Mouse (Mus musculus) Muller cell, postnatal 12 days (primary cell): ENCODE results near the gene Slc10a4.
A peak's percentile ranks its signal among the peaks of the same experiment; 100 is the strongest.

Experiments used
- DNase-seq: peaks from one replicate; pipeline ENCODE4 v3.0.0-alpha.2; 2015; ENCODE audit errors: inconsistent ontology term

Gene Slc10a4

GRCm38 (mm10) chr5:73013611-73014287, 7.1 kb downstream of the Slc10a4 start:
- DNase-seq, result peak; percentile 5

GRCm38 (mm10) chr5:73014745-73015144, 8.1 kb downstream of the Slc10a4 start:
- DNase-seq, result no peak

GRCm38 (mm10) chr5:73023801-73024200, 17.1 kb downstream of the Slc10a4 start:
- no peak for DNase-seq

- DNase-seq, result no peak
These were observed 22.0 kb downstream of the Slc10a4 start for GRCm38 (mm10) chr5:73028646-73029045.

GRCm38 (mm10) chr5:73032481-73032880, 25.8 kb downstream of the Slc10a4 start:
- DNase-seq, result no peak

- DNase-seq, result no peak
These were observed 37.4 kb downstream of the Slc10a4 start for GRCm38 (mm10) chr5:73044055-73044454.

GRCm38 (mm10) chr5:73047651-73048245, 41.1 kb downstream of the Slc10a4 start:
- DNase-seq, result peak; percentile 73

- no peak for DNase-seq
These were observed 47.2 kb downstream of the Slc10a4 start for GRCm38 (mm10) chr5:73053933-73054332.

- no peak for DNase-seq
These were observed 49.8 kb downstream of the Slc10a4 start for GRCm38 (mm10) chr5:73056457-73056856.

- DNase-seq, result no peak
These were observed 50.3 kb downstream of the Slc10a4 start for GRCm38 (mm10) chr5:73056937-73057336.

GRCm38 (mm10) chr5:73061506-73062155, 54.9 kb downstream of the Slc10a4 start:
- peak; percentile 32 for DNase-seq
